Mouse (Mus musculus) spleen, adult 12 weeks (tissue): ENCODE measurements at regions not wholly inside any gene's neighbourhood (a gene's known extent, or its start where the extent isn't known, plus 50 kb on each side); places are given as distances from the start of the nearest gene placed in this dataset.

ENCODE experiments used
- DNase-seq: peaks from one replicate; pipeline ENCODE4 v3.0.0; 2022; ENCODE audit warnings: low spot score

GRCm38 (mm10) chr3:148143776-148144175 lies 846.6 kb downstream of the Adgrl2 start:
- no peak for DNase-seq

- no peak for DNase-seq
Measured at GRCm38 (mm10) chr3:148136791-148137251, 853.5 kb downstream of the Adgrl2 start.

GRCm38 (mm10) chr3:148134646-148135045 lies 855.7 kb downstream of the Adgrl2 start:
- no peak for DNase-seq

GRCm38 (mm10) chr3:148115576-148115975 lies 874.8 kb downstream of the Adgrl2 start:
- no peak for DNase-seq

GRCm38 (mm10) chr3:148112204-148112603 lies 878.2 kb downstream of the Adgrl2 start:
- DNase-seq, result no peak

GRCm38 (mm10) chr3:148107031-148107430 lies 883.3 kb downstream of the Adgrl2 start:
- no peak for DNase-seq

- DNase-seq, result no peak
Measured at GRCm38 (mm10) chr3:148093930-148094329, 896.4 kb downstream of the Adgrl2 start.

GRCm38 (mm10) chr3:148075841-148076240 lies 914.5 kb downstream of the Adgrl2 start:
- no peak for DNase-seq

GRCm38 (mm10) chr3:148066701-148067100 lies 923.7 kb downstream of the Adgrl2 start:
- no peak for DNase-seq

GRCm38 (mm10) chr3:148056074-148056473 lies 934.3 kb downstream of the Adgrl2 start:
- no peak for DNase-seq

- no peak for DNase-seq
Measured at GRCm38 (mm10) chr3:148052516-148052915, 937.8 kb downstream of the Adgrl2 start.

- no peak for DNase-seq
Measured at GRCm38 (mm10) chr3:148048247-148048646, 942.1 kb downstream of the Adgrl2 start.

- no peak for DNase-seq
Measured at GRCm38 (mm10) chr3:148032532-148032931, 957.8 kb downstream of the Adgrl2 start.

- DNase-seq, result no peak
Measured at GRCm38 (mm10) chr3:148005831-148006230, 984.5 kb downstream of the Adgrl2 start.

- no peak for DNase-seq
Measured at GRCm38 (mm10) chr3:148004006-148004405, 986.3 kb downstream of the Adgrl2 start.

- no peak for DNase-seq
Measured at GRCm38 (mm10) chr3:147999330-147999953, 990.9 kb downstream of the Adgrl2 start.

- no peak for DNase-seq
Measured at GRCm38 (mm10) chr3:147991738-147992137, 998.6 kb downstream of the Adgrl2 start.

- DNase-seq, result no peak
Measured at GRCm38 (mm10) chr3:147990831-147991230, 999.5 kb downstream of the Adgrl2 start.

- DNase-seq, result no peak
Measured at GRCm38 (mm10) chr3:147982831-147983230, 1007.5 kb downstream of the Adgrl2 start.

- no peak for DNase-seq
Measured at GRCm38 (mm10) chr3:147981621-147982020, 1008.7 kb downstream of the Adgrl2 start.

- DNase-seq, result no peak
Measured at GRCm38 (mm10) chr3:147976579-147976978, 1013.8 kb downstream of the Adgrl2 start.

GRCm38 (mm10) chr3:147976069-147976468 lies 1014.3 kb downstream of the Adgrl2 start:
- DNase-seq, result no peak

GRCm38 (mm10) chr3:147975500-147975899 lies 1014.9 kb downstream of the Adgrl2 start:
- DNase-seq, result no peak

- DNase-seq, result no peak
Measured at GRCm38 (mm10) chr3:147974515-147974914, 1015.8 kb downstream of the Adgrl2 start.
